Mouse (Mus musculus) layer of hippocampus, postnatal 14 days (tissue): ENCODE data around the gene Tmed4. TPM values are rescaled to one million over a fixed set of nuclear protein-coding genes. Genes with fewer than 3 reads are reported as not detected.
"Not testable (repeated sequence)": the region's sequence is repeated elsewhere in the genome, so short reads cannot be mapped to it uniquely, and the experiment has no call there.

Experiments
- DNase-seq, 2 experiments: peaks; one replicate each; pipeline ENCODE4 v3.0.0; 2021 to 2022; ENCODE audit warnings: low spot score in 2 of 2, mixed read lengths in 1 of 2
- total RNA-seq, 2 experiments: library from RNA; stranded (reverse); gene quantifications; 2 replicates each; pipeline ENCODE4 v1.2.3; 2021

Gene Tmed4
- total RNA-seq, 2 experiments from 2014 or later, result 82.4 to 83.1 TPM

DNA sequence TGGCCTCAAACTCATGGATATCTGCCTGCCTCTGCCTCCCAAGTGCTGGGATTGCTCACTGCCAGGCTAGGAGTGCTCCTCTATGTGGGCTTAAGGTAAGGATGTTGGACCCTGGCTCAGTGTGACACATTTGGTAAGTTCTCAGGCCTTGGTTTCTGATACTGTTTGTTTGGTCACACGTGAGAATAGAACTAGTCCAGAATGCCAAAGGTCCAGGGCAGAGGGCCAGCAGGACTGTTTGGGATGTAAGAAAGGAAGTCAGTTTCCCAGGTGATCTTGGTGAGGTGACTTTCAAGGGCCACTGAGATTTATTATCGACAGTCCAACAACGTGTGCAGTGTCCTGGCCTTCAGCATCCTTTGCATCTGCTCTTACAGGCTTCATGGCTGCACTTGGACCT is 1.8 kb upstream of the Tmed4 start:
- DNase-seq, result no peak

DNA sequence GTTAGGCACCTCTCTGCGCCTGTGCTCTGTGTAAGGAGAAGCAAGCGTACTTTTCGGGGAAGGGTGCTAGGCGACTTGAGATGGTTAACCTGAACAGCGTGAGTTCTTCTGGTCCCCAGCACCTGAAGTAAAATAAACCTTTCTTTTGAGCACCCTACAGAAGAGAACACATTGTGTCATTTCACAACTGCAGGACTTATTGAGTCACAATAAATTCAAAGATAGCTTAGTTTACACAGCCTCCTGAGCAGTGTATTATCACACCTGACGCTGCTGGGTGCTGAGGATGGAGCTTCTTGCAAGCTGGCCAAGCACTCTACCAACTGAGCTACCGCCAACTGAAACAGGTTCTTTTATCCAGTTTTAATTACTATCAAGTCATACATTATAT is 419 bp upstream of the Tmed4 start:
- no peak for DNase-seq

DNA sequence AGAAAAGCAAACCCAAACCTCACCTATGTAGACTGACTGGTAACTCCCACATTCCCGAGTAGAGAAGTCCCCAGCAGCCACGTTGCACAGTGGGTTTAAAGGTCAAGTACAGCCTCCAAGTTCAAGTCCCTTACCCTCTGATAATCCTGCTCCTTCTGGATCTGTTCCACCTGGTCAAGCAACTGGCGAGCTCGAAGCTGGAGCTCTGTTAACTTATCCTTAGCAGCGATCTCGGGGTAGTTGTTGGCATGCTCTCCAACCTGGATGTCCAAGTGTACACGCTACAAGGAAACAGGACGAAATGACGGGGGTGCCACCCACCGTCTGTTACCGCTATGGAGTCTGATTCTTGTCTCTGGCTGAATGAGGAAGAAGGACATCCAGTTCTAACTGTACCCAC is 1.1 kb downstream of the Tmed4 start:
- no peak for DNase-seq

DNA sequence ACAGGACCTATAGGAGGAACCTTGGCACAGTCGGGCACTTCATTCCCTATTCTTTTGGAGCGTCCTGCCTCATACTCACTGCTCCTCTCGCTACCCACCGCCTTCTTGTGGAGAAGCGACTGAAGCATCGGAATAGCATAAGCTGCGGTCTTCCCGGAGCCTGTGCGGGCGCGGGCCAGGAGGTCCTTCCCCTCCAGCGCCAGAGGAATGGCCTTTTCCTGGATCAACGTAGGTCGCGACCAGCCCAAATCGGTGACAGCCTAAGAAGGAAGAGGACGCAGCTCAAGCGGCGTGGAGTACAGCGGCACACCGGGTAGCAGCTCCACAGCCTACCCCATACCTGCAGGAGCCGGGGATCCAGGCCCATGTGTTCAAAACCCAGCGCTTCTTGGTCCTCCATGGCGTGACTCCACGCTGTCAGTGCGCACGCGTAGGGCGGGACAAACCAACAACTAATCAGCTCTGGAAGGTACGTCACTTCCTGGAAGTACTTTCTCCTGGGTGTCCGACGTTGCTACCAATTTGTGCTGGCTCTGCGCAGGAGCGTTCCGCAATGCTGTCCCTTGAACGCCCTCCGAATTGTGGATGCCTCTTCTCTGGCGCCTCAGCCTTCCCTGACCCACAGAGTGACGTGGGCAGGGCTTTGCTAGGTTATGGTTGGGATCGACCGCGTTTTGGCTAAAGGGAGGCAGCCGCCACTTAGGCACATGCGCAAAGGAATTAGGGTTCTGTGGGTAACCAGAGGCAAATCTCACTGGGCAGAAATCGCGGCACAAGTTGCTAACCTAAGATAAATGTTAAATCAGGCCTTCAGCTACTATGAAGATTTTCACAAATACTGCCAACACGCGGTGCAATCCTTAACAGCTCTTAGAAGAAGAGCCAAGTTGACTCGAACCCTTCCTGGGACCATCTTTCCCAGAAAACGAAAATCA is 7.1 kb downstream of the Tmed4 start, which contains the start of gene Ddx56:
Gene Ddx56 (minus strand): TSS at position 453 of the 935 bp plus-strand sequence.
- peak; percentile 88 to 97 for DNase-seq

DNA sequence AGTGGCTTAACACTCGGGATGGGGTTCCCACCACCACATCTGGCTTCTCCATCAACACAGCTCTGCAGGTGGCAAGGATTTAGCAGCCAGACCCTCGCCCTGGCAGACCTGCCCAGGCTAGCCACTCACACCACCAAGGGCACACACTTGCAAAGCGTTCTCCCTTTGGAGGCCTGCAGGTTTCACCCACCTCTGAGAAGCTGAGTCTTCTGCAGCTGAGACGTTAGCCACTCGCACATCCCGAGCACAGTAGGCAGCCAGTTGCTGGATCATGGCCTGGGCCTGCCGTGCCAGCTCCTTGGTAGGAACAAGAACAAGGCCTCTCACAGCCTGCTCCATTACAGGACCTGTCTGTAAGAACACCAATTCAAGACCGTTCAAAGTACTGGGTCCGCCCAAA is 8.0 kb downstream of the Tmed4 start:
- DNase-seq, result no peak

DNA sequence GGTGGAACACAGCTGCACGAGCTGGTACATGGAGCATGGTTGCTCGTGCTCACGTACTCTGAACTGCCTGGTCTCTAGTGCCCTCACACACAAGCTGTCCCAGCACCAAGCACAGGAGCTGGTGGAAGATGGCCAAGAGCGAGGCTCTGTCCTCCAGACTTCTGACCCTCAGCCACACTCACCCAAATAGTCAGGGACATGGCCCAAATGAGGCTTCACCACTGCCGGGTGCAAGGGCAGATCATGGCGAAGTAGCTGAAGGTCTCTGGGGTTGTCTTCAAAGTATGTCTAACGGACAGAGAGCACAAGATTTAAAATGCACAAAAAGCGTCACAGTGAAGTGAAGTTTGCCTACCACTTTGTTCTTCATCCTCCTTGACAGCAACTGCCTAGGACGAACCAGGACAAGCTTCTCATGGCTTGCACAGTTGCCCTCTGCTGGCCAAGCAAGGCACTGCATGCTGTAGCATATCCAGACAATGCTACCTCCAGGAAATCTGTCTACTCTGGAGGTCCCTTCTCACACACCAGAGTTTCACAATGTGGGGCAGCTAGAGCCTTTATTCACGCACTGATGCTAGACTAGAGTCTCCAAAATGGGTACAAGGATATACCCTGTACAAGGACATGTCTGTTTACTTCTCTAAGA is 13.1 kb downstream of the Tmed4 start:
- peak; percentile 67 to 78 for DNase-seq

DNA sequence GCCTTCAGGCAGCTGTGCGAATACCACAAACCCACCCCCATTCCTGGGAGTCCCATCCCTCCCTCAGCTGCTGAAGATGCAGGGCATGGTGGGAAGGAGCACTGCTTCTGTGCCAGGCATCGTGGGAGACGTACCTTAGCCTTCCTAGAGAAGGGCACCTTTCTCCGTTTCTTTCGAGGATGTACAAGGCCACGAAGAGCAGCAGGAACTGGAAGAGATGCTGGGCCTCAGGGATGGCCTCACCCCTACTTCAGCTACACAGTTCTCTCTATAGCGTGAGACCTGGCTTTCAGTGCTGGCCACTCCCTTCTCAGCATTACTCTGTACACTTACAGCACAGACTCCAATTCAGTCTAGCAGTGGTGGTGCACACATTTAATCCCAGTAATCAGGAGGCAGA is 15.3 kb downstream of the Tmed4 start:
- DNase-seq, result no peak

DNA sequence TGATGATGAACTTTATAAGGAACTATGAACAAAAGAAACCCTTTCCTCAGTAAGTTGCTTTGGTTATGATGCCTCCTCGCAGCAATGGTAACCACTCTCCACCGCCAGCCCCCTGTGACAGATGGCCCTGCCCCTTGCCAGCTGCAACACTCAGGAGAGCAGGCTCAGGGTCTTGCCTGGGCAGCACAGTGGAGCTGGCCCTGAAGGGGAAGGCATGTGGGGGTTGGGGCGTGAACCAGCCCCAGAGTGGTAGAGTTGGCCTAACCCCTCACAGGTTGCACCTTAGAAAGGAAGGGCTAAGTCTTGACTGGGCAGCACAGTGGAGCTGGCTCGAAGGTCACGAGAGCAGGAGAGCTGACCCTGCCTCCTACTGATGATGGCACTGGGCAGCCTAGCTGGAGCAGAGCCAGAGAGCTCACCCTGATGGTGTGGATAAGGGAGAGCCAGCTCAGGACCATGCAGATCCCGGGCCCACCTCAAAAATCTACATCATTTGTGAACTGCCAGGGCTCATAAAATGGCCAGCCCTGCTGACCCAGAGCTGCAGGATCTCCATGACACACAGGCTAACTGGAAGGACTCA is 18.1 kb downstream of the Tmed4 start:
- no peak for DNase-seq

DNA sequence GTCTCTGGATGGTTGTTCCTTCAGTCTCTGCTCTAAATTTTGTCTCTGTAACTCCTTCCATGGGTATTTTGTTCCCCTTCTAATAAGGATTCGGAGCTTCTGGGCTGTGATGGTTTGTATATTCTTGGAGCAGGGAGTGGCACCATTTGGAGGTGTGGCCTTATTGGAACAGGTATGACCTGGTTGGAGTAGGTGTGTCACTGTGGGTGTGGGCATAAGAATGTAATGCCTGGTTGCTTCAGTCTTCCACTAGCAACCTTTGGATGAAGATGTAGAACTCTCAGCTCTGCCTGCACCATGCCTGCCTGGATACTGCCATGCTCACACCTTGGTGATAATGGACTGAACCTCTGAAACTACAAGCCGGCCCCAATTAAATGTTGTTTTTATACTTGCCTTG is 20.1 kb downstream of the Tmed4 start:
- DNase-seq, result not testable (repeated sequence)

DNA sequence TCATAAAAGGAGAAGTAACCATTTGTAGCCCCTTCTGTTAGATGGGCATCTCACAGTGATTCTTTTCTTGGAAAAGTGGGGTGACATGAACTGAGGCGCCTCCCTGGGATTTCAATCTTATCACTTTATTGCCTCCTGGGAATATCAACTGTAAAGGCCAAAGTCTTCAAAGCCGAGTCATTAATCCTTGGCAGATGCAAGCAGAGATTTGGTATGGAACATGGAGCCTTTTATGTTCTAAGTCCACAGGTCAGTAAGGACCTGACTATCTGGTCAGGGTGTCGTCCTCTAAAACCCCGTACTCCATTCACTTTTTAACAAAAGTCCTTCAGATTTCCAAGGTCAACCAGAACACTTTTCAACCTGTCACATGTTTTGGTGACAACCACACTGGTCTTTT is 21.8 kb downstream of the Tmed4 start:
- no peak for DNase-seq

DNA sequence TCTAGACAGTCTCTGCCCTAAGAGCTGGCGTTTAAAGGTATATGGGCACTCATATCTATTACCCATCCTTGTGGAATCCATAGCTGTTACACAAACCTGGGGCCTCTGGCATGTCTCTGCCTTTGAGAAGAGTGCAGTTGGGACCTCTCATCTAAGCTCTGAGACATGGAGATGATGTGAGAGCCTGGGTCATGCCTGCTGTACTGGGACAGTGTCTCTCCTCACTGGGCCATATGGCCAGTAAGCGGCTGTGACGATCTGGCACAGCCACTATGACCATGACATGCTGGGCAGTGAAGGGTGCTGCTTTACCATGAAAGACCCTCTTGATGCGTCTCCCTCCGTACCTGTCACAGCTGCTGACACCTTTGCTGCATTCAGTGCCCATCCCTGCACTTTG is 22.4 kb downstream of the Tmed4 start:
- DNase-seq, result no peak

DNA sequence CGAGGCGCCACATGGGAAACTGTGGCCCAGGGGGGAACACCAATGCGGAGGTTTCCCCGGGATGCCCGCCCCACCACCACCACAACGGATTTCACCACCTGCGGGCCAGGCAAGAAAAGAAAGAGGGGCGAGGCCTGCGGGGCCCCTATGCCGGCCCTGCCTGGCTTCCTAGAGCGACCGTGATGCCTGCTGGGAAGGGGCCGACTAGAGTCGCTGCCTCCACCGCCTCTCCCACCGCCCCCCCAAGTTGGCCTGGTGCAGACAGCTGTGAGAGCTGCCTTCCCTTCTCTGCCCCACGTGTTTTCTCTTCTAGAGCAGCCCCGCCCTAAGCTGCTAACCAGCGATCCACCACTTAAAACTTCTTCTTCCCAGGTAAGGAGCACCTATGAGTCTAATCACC is 30.0 kb downstream of the Tmed4 start:
- DNase-seq, result no peak

DNA sequence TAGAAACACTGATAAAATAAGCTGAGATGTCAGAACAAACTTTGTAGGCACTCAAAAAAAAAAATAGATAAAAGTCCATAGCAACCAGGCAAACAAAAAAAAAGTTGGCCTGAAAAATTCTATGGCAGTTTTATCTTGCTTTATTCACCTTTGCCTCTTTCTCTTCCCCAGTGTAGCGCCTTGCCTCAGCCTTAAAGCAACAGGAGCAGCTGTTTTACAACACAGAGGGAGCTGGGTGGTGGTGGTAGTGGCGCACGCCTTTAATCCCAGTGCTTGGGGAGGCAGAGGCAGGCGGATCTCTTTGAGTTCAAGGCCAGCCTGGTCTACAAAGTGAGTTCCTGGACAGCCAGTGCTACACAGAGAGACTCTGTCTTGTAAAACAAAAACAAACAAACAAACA is 41.6 kb downstream of the Tmed4 start:
- no peak for DNase-seq

DNA sequence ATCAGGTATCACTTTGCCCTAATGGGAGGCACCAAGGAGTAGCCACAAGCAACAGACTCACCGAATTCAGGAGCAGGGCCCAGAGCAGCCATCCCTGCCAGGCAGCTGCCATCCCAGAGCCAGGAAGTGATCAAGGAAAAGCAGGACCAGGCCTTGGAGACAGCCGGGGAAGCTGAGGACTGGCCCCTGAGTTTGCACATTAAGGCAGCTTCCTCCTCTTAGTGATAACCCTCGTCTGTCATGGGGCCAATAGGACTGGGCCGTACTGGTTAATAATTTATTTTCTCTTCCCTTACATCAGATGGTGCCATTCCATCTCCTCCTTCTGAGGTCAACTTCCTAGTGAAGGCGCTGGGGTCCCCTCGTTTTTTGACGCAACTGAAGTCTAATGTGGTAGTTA is 44.7 kb downstream of the Tmed4 start, which contains the start of gene Npc1l1:
Gene Npc1l1 (minus strand): TSS at position 132 of the 400 bp plus-strand sequence.
- no peak for DNase-seq

DNA sequence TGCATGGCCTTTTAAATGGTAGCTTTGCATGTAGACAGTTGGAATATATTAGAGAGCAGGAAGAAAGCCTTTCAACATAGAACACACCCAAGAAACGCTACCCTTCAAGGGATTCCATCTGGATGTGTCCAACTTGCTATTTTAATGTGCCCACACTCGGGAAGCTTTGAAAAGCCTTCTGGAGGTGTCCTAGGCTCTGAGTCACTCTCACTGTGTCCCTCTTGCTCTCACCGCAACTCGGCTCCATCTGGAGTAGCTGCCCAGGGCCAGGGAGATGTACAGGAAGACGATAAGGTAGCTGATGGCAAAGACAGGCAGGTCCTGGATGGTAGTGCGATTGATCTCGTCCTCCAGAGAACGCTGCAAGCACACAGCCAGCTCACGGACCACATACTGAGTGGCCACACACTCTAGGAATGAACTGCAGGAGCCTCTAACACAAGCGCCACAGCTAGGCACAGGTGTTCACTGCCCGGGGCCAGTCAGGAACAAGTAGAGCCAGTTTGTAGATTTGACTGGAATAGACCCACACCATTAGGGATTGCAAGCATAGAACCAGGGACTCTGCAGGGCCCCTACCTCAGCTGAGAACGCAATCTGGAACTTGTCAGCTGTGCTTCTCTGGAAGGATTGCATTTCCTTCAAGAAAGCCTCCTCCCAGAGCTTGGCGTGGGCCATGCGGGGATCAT is 50.0 kb downstream of the Tmed4 start:
- peak in 1 of 2 experiments; percentile 14 for DNase-seq

DNA sequence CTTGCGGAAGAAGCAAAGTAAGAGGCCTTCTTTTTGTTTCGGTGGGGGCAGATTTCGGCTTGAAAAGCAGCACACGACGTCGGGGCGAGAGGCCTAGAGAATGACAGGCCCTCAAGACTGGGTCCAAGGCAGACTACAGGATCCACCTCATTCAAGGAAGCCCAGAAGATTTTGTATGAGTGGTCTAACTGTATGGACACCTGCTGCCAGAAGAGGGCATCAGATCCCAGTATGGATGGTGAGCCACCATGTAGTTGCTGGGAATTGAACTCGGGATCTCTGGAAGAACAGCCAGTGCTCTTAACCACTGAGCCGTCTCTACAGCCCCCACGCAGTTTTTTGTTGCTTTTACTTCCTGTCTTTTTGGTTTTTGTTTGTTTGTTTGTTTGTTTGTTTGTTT is 52.5 kb downstream of the Tmed4 start:
- DNase-seq, result no peak

Other genes starting within 250 kb of the Tmed4 start
- 1,000 to 10,000 TPM in 1 of 2 experiments, 100 to 1,000 TPM in 1; 997 to 1,016 TPM for gene Camk2b, start 208.5 kb downstream of the Tmed4 start, total RNA-seq
- under 1 TPM; 0.28 to 0.31 TPM for gene A730071L15Rik, start 74.8 kb downstream of the Tmed4 start, total RNA-seq
- gene Nudcd3, start 74.5 kb downstream of the Tmed4 start, total RNA-seq, result 100 to 1,000 TPM; 116 to 122 TPM
- gene Npc1l1, start 44.7 kb downstream of the Tmed4 start, total RNA-seq, result under 1 TPM; 0.23 to 0.24 TPM
- gene Ddx56, start 7.1 kb downstream of the Tmed4 start, total RNA-seq, result 10 to 100 TPM; 44.9 to 47.5 TPM
- gene Ogdh, start 16.8 kb upstream of the Tmed4 start, total RNA-seq, result 100 to 1,000 TPM; 252 to 261 TPM
- 100 to 1,000 TPM; 165 to 169 TPM for gene Zmiz2, start 114.2 kb upstream of the Tmed4 start, total RNA-seq
- 1,000 to 10,000 TPM; 1,939 to 1,976 TPM for gene Ppia, start 140.6 kb upstream of the Tmed4 start, total RNA-seq
- gene H2afv, start 169.6 kb upstream of the Tmed4 start, total RNA-seq, result 10 to 100 TPM; 39.7 to 40.2 TPM
- gene Purb, start 201.0 kb upstream of the Tmed4 start, total RNA-seq, result 100 to 1,000 TPM; 258 to 283 TPM
- gene Myo1g, start 246.1 kb upstream of the Tmed4 start, total RNA-seq, result under 1 TPM; 0.48 to 0.74 TPM